Mouse (Mus musculus) thymus, postnatal 25 days (tissue): ENCODE measurements around the gene Gm10964.

Experiments
- DNase-seq: peaks from one replicate; pipeline ENCODE4 v3.0.0; 2022

Gene Gm10964

GRCm38 (mm10) chr3:103734696-103735519 is 4.3 kb upstream of the Gm10964 start:
- DNase-seq = no peak

DNA sequence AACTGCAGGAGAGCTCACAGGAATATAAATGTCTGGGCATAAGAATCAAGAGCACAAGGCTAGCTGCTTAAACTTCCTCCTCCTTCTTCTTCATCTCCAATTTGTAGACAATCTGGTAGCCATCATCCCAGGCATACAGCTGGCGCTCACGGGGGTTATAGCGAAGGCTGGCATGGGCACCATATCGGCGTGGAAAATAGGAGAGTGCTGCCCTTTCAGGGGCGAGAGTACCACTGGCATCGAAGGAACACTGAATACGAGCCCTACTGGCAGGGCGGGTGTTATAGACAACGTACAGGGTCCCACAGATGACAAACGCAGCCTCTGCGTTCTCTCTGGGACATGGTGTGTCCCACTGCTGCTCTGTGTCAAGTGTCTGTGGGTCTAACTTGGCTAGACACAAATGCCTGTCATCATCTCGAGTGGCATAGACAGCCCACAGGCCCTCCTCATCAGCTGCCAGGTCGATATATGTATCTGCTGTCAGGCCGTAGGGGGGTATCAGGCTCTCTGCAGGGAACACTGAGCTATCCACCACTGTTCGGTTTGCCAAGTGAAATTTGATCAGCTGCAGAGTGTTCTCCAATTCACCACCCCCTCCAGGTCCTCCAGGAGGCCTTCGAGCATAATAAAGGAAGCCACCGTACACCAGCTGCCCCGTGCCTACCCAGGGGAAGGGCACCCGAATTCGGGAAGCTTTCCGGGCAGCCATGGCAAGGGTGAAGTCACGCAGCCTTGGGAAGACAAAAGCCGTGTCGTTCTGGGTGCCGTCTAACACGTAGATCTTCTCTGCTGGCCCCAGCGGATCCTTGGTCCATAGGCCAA is 3.2 kb upstream of the Gm10964 start:
- DNase-seq = no peak

- peak; percentile 12 for DNase-seq
These were observed 2.0 kb upstream of the Gm10964 start for GRCm38 (mm10) chr3:103737061-103737754.

DNA sequence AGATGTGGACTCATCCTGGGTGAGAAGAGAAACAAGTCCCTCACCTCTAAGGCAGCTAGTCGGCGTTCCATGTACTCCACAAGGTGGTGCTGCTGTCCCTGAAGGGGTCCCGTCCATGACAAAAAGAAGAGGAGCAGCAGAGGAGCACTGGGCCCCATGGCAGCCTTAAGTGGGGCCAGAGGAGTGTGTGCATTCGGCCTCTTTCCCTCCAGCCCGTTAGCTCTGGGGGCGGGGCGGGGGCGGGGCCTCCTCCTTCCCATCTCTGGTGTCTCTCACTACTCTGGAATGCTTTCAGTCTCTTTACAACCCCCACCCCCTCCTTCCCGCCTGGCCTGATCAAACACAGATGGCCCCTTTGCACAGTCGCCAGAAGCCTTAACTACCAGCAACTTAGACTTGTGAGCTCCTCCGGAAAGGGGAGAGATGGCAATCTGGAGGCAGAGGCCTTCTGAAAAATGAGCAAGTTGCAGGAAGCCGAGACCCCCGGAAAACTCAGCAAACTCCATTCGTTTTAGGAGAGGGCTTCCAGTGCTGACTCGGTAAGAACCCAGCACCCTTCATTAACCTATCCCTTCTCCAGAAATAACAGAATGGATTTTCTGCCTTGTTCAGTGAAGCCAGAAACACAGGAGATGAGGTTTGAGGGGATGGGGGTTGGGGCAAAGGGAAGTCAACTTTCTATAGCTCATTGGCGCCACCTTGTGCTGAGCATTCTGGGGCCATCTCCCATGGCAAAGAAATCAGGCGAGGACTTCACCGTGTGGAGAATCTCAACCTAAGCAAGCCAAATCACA is 1.2 kb upstream of the Gm10964 start, which contains the start of gene Olfml3:
Gene Olfml3, minus strand, starts transcription at position 224 of the 794 bp plus-strand sequence.
- DNase-seq = peak; percentile 92

DNA sequence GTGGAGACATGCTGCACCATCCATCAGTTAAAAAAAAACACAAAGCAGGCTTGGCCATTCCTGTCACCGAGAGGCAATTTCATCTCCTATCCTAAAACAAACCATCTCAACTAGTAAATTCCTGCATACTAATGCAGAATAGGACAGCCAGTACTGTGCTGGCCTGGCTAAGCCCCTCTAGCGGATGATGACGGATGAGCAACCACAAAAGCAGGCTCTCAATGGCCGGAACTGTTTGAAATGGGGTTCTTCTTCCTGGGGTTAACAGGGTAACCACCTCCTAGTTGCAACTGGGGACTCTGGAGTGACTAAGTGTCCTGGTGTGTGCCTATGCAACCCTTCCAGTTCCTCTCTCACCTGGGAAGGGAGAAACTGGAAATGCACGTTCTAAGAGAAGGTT is 1.2 kb downstream of the Gm10964 start:
- peak; percentile 25 for DNase-seq

- DNase-seq = no peak
These were observed 4.0 kb downstream of the Gm10964 start for GRCm38 (mm10) chr3:103743208-103743607.

DNA sequence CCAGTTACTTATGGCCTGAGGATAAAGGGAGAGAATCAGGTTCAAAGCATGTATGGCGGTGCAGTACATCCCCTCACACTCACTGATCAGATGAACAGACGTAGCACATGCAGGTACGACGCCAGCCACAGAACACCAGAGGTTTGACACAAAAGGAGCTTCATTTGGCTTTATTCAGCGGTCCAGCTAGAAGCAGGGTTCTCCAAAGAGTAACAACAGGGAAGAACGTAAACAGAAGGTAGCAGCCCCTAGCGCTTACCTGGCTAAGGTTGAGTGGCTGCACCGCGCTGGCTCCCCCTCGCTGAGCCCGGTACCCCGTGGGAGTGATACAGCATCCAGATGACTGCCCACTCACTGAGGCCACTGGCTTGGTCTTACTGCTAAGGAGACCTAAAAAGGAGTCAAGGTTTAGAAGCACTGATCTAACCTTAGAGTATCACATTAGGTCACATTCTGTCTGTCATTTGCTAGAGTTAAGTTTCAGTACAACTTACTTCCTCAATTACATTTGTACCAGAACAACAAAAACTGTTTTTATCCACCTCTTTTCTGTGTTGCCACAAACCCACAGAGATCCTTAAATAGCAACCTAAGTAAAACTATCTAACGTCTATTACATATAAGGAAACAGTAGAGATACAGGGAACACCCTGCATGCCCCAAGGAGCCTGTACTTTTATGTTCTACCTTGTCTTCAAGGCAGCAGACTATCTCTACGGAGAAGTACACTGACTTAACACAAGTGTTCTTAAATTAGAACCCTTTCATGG is 6.0 kb downstream of the Gm10964 start:
- DNase-seq = no peak

- DNase-seq = no peak
These were observed 7.5 kb downstream of the Gm10964 start for GRCm38 (mm10) chr3:103746711-103747110.

DNA sequence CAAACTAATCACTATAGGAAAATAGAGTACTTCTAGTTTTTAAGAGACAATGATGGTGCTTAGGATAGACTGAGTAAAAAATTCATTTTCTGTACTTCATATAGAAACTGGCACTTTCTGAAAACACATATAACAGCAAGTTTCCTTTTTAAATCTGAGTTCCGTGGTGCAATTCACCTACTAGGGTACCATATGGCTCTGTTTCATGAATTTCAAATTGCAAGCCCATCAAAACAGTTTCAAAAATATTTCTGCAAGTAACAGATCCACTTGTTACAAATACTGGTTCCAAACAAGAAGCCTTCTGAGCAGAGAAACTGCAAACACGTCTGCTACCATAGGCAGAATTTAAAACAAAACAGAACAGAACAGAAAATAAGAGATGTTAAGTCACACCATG is 12.4 kb downstream of the Gm10964 start:
- no peak for DNase-seq

- no peak for DNase-seq
These were observed 16.2 kb downstream of the Gm10964 start for GRCm38 (mm10) chr3:103755351-103755750.

GRCm38 (mm10) chr3:103756920-103757319 is 17.8 kb downstream of the Gm10964 start:
- no peak for DNase-seq

- no peak for DNase-seq
These were observed 19.3 kb downstream of the Gm10964 start for GRCm38 (mm10) chr3:103758456-103758855.

- no peak for DNase-seq
These were observed 20.2 kb downstream of the Gm10964 start for GRCm38 (mm10) chr3:103759261-103759970.

DNA sequence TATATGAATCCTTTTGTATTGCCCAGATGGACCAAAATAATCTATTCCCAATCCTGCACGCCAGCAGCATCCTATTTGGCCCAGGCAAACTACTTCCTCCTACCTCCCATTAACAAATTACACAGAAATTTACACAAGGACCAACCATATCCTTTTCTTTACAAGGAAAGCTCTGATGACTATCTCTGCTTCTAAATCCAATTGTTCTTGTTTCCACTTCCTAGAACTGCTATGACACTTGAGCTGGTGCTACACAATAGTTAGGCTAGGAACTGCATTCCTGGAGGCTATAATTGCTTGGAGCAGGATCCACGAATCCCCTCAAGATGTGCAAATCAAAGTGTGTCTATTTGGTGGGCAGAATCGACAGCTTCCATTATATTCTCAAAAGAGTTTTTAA is 27.6 kb downstream of the Gm10964 start:
- no peak for DNase-seq

DNA sequence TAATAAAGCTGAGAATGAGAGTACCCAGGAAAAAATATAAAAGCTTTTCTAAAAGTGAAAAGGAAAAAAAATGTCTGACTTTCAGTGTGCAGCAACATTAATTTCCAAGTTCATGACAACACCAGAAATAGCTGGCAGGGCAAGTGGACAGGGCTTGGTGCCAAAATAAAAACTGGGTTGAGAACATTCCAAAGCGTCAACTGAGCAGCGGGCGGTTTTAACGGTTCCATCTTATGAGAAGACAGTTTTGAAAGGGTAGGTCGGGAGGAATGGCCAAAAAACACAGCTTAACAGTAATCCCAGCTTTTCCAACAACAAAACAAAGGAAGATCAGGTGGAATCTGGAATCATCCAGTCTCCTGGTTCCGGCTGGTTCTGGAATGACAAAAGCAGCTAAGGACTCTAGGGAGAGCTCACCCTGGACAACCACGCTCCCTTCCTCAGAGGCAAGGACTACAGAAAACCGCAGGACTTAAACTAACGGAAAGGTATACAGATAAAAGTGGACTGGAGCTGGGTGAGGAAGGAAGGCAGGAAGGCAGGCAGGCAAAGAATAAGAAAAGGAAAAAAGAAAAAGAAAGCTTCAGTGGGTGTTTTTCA is 32.5 kb downstream of the Gm10964 start:
- DNase-seq = no peak

- DNase-seq = no peak
These were observed 33.7 kb downstream of the Gm10964 start for GRCm38 (mm10) chr3:103772846-103773245.

DNA sequence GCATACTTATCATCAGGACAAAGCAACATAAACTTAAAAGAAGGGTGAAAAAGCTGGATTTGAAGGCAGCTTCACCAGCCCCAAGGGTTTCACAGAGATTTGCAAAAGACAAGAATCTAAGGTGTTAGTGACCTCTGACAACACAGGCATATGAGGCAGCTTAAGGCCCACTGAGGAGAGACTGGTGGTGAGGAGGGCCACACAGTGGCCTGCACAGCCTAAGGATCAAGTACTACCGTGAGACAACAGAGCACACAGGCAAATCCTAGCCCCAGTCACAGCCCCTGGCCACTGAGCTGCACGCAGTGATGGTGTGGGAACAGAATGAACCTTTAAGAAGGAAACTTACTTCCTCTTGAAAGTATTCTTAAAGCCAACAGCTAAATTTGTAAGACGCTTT is 34.3 kb downstream of the Gm10964 start:
- DNase-seq = peak; percentile 53

DNA sequence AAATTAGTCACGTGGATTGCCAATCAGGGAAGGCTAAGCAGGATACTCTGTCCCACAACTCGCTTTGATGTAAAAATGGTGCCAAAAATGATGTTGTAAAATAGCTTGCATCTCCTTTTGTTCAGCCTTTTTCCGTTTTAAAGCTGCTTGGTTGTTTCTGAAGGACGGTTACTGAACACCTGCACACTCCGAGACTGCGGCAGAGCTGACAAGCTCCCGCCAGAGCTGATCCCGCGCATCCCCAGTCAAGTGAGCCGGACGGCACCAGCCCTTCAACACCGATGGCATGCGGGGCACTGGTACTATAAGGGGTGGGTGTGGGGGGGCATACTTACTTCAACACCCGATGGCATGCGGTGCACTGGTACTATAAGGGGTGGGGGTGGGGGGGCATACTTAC is 34.8 kb downstream of the Gm10964 start:
- DNase-seq = peak; percentile 73

GRCm38 (mm10) chr3:103777940-103778339 is 38.8 kb downstream of the Gm10964 start:
- DNase-seq = peak; percentile 74

GRCm38 (mm10) chr3:103778660-103779059 is 39.5 kb downstream of the Gm10964 start:
- no peak for DNase-seq

- DNase-seq = no peak
These were observed 40.0 kb downstream of the Gm10964 start for GRCm38 (mm10) chr3:103779183-103779582.
